Mouse (Mus musculus) midbrain, embryonic 11.5 days (tissue): ENCODE measurements around the gene Pwwp2b. TPM values are rescaled to one million over a fixed set of nuclear protein-coding genes. Genes with fewer than 3 reads are reported as not detected.

ENCODE experiments used
- ATAC-seq: fragments of 200-750 bp; cut with Nextera tagmentation; 2 replicates; pipeline ENCODE4 v1.8.0; 2017; ENCODE audit warnings: moderate TSS enrichment, moderate library complexity; ENCODE audit not compliant: low FRiP score
- DNase-seq: peaks from one replicate; pipeline ENCODE4 v3.0.0; 2015; ENCODE audit warnings: low spot score; ENCODE audit errors: missing footprints
- H3K27ac ChIP-seq: fragments of 300-500 bp; sonication (generic); 2 replicates; pipeline ENCODE4 v1.5.1; 2014; ENCODE audit warnings: low read depth, low read length
- H3K27me3 ChIP-seq: fragments of 300-500 bp; sonication (generic); 2 replicates; pipeline ENCODE4 v1.6.1; 2014; ENCODE audit warnings: mild to moderate bottlenecking, low read length, moderate library complexity, mixed read lengths; ENCODE audit not compliant: control insufficient read depth, insufficient read depth
- H3K36me3 ChIP-seq: fragments of 300-500 bp; sonication (generic); 2 replicates; pipeline ENCODE4 v1.6.1; 2014; ENCODE audit warnings: mild to moderate bottlenecking, low read length, moderate library complexity, mixed read lengths; ENCODE audit not compliant: control insufficient read depth, insufficient read depth
- H3K4me1 ChIP-seq: fragments of 300-500 bp; sonication (generic); 2 replicates; pipeline ENCODE4 v1.6.1; 2014; ENCODE audit warnings: low read length; ENCODE audit not compliant: control insufficient read depth, insufficient read depth
- H3K4me2 ChIP-seq: fragments of 300-500 bp; sonication (generic); 2 replicates; pipeline ENCODE4 v1.6.1; 2014; ENCODE audit warnings: mild to moderate bottlenecking, moderate library complexity
- H3K4me3 ChIP-seq: fragments of 300-500 bp; sonication (generic); 2 replicates; pipeline ENCODE4 v1.5.1; 2014; ENCODE audit warnings: low read depth, low read length
- H3K9ac ChIP-seq: fragments of 300-500 bp; sonication (generic); 2 replicates; pipeline ENCODE4 v1.6.1; 2014; ENCODE audit warnings: low read length
- H3K9me3 ChIP-seq: fragments of 300-500 bp; sonication (generic); 2 replicates; pipeline ENCODE4 v1.6.1; 2016; ENCODE audit warnings: low read length; ENCODE audit not compliant: control insufficient read depth
- WGBS: fragments of 180-500 bp; shearing (Covaris S2); extraction: QIAGEN DNeasy Blood & Tissue Kit; methylation state at CpG from one replicate; pipeline ENCODE4 v1.1.7; 2014; 5-methylcytosine and 5-hydroxymethylcytosine counted together
- polyA plus RNA-seq: library from polyadenylated mRNA; unstranded; fragments of >200 nt; fragmentation: Nextera tagmentation; extraction: Ambion mirVana; gene quantifications from 2 replicates; pipeline ENCODE4 v1.2.1, GENCODE M21; 2014

Gene Pwwp2b
- polyA plus RNA-seq, 1 experiment from 2014 or later: 3.3 TPM

DNA sequence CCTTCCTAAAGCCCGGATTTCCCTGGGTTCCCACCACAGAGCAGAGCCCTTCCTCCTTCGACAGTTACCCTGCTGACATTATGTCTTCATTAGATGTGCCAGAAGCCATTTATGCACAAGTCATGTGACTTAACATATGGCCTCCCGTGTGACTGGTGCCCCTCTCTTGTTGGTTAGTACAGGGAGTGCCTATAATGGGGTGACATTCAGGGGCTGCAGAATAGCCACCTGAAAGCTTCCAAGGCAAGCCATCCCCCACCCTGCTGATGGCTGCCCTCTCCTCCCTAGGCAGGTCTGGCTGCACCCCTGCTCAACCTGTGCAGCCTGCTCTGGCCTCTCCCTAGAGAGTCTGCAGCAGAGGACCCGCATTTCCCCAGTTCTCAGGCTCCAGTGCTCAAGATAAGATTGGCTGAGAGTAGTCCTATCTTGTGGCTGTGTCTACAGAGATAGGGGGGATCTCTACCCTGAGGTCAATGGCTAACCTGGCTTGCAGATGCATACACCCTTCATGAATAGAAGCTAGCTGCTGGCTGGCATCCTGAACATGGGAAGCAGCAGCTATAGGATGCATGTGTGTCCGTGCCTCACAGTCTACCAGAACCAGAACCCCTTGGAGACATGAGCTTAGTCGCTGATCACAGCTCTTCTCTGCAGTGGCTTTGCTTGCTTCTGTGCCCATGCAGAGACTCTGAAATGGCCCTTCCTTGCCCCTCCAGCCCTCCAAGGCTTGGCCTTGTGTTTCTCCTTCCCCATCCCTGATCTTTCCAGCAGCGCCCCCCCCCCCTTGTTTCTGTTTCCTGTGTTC is 1.3 kb downstream of the Pwwp2b start:
- H3K27me3 ChIP-seq: peaks cover 30% of the 10 kb centered on the region
- peak overlapping the region; percentile 63; the same call in 1 of the 2 replicates for H3K4me3 ChIP-seq

GRCm38 (mm10) chr7:139251881-139252301 is 3.6 kb downstream of the Pwwp2b start:
- DNase-seq (peak; percentile 53), ATAC-seq (no peak)
- peaks cover 13% of the 10 kb centered on the region for H3K4me1 ChIP-seq
- H3K27me3 ChIP-seq: peaks cover 23% of the 10 kb centered on the region
- 79% methylated on average over 5 of the region's 5 CpGs for WGBS
- no peak overlapping the region for H3K4me3 ChIP-seq
- no peak overlapping the region for H3K9ac ChIP-seq
- H3K27ac ChIP-seq: no peak overlapping the region
- H3K36me3 ChIP-seq: no peaks in the 10 kb centered on the region
- H3K9me3 ChIP-seq: no peaks in the 10 kb centered on the region
- no peak overlapping the region for H3K4me2 ChIP-seq

More for the DNA sequence above, 1.3 kb downstream of the Pwwp2b start:
- H3K9me3 ChIP-seq: no peaks in the 10 kb centered on the region
- H3K4me2 ChIP-seq: peak overlapping the region; percentile 97
- peaks cover 13% of the 10 kb centered on the region for H3K4me1 ChIP-seq
- no peak overlapping the region for H3K9ac ChIP-seq
- DNase-seq (peak; percentile 85), ATAC-seq (no peak)
- no peak overlapping the region for H3K27ac ChIP-seq
- WGBS: 38% methylated on average over 7 of the region's 7 CpGs
- H3K36me3 ChIP-seq: no peaks in the 10 kb centered on the region

DNA sequence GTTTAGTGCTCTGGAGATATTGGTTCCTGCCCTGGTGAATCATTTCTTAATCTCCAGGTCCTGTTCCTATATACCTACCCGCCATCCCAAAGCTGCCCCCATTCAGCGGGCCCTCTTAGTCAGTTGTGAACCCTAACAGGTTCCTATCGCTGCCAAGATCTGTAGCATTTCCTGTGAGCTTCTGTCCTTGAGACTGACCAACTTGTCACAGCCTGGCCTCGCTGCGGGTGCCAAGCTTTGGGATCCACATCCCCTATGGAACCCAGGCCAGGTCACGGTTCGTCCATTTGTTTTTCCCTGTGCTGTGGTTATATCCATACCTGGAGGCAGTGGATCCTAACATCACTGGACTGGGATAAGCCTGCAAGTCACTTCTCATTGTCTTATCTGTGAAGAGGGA is 4.3 kb downstream of the Pwwp2b start:
- 87% methylated on average over 7 of the region's 7 CpGs for WGBS
- no peak overlapping the region for H3K4me3 ChIP-seq
- H3K9me3 ChIP-seq: no peaks in the 10 kb centered on the region
- no peak overlapping the region for H3K27ac ChIP-seq
- H3K4me2 ChIP-seq: no peak overlapping the region
- DNase-seq (peak; percentile 37), ATAC-seq (no peak)
- peaks cover 9% of the 10 kb centered on the region for H3K4me1 ChIP-seq
- peaks cover 17% of the 10 kb centered on the region for H3K27me3 ChIP-seq
- H3K36me3 ChIP-seq: no peaks in the 10 kb centered on the region
- no peak overlapping the region for H3K9ac ChIP-seq

GRCm38 (mm10) chr7:139252986-139253385 is 4.7 kb downstream of the Pwwp2b start:
- ATAC-seq (no peak), DNase-seq (peak; percentile 68)
- WGBS: 76% methylated on average over 9 of the region's 9 CpGs
- Histone ChIP-seq H3K4me2 (no peak overlapping the region), H3K9ac (no peak overlapping the region), H3K9me3 (no peaks in the 10 kb centered on the region), H3K36me3 (no peaks in the 10 kb centered on the region), H3K4me3 (no peak overlapping the region), H3K27ac (no peak overlapping the region), H3K27me3 (peaks cover 15% of the 10 kb centered on the region), H3K4me1 (peaks cover 5% of the 10 kb centered on the region; the same call in 1 of the 2 replicates)

GRCm38 (mm10) chr7:139253462-139253861 is 5.2 kb downstream of the Pwwp2b start:
- Histone ChIP-seq H3K4me2 (no peak overlapping the region), H3K27me3 (peaks cover 15% of the 10 kb centered on the region), H3K9me3 (no peaks in the 10 kb centered on the region), H3K4me1 (peaks cover 5% of the 10 kb centered on the region; the same call in 1 of the 2 replicates), H3K36me3 (no peaks in the 10 kb centered on the region), H3K27ac (no peak overlapping the region), H3K9ac (no peak overlapping the region), H3K4me3 (no peak overlapping the region)
- ATAC-seq (no peak), DNase-seq (peak; percentile 60)
- WGBS: 70% methylated on average over 3 of the region's 3 CpGs

- 84% methylated on average over 5 of the region's 5 CpGs for WGBS
- H3K9ac ChIP-seq: no peak overlapping the region
- no peaks in the 10 kb centered on the region for H3K4me1 ChIP-seq
- H3K4me2 ChIP-seq: no peak overlapping the region
- no peak overlapping the region for H3K4me3 ChIP-seq
- H3K36me3 ChIP-seq: no peaks in the 10 kb centered on the region
- H3K27me3 ChIP-seq: peaks cover 6% of the 10 kb centered on the region
- no peaks in the 10 kb centered on the region for H3K9me3 ChIP-seq
- ATAC-seq (no peak), DNase-seq (no peak)
- no peak overlapping the region for H3K27ac ChIP-seq
These were observed 6.3 kb downstream of the Pwwp2b start for GRCm38 (mm10) chr7:139254626-139255025.

- Histone ChIP-seq H3K9me3 (no peaks in the 10 kb centered on the region), H3K27me3 (no peaks in the 10 kb centered on the region), H3K9ac (no peak overlapping the region), H3K4me2 (no peak overlapping the region), H3K4me3 (no peak overlapping the region), H3K27ac (no peak overlapping the region), H3K36me3 (no peaks in the 10 kb centered on the region), H3K4me1 (no peaks in the 10 kb centered on the region)
- WGBS: 75% methylated on average over 10 of the region's 10 CpGs
- no peak for DNase-seq
- ATAC-seq: no peak
These were observed 9.7 kb downstream of the Pwwp2b start for GRCm38 (mm10) chr7:139257752-139258542.

- Histone ChIP-seq H3K27me3 (no peaks in the 10 kb centered on the region), H3K4me2 (no peak overlapping the region), H3K4me3 (no peak overlapping the region), H3K4me1 (no peaks in the 10 kb centered on the region), H3K9me3 (no peaks in the 10 kb centered on the region), H3K36me3 (no peaks in the 10 kb centered on the region), H3K27ac (no peak overlapping the region), H3K9ac (no peak overlapping the region)
- ATAC-seq (no peak), DNase-seq (no peak)
- 26% methylated on average over 4 of the region's 4 CpGs for WGBS
These were observed 16.1 kb downstream of the Pwwp2b start for GRCm38 (mm10) chr7:139264337-139264736.

DNA sequence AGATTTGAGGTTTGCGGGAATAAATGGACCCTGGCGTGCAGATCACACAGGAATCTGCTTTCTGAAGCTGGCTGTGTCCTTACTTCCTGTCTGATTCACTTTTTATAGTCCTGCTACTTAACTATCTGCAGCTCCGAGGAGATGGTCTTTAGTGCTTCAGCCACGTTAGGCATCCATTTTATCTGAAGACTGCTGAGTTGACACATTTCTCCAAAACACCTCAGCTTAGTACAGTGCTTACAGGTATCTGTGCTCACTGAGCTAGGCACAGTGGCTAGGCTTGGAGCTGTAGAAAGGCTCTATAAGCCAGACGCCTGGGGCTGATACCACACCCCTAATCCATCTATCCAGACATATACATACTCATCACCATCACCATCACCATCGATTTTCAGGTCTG is 17.4 kb downstream of the Pwwp2b start:
- no peak overlapping the region for H3K27ac ChIP-seq
- no peaks in the 10 kb centered on the region for H3K27me3 ChIP-seq
- H3K4me3 ChIP-seq: no peak overlapping the region
- H3K4me1 ChIP-seq: no peaks in the 10 kb centered on the region
- H3K9me3 ChIP-seq: no peaks in the 10 kb centered on the region
- H3K9ac ChIP-seq: no peak overlapping the region
- ATAC-seq: no peak
- no peak for DNase-seq
- 83% methylated on average over 6 of the region's 6 CpGs for WGBS
- H3K4me2 ChIP-seq: no peak overlapping the region
- H3K36me3 ChIP-seq: no peaks in the 10 kb centered on the region
